Mouse (Mus musculus) embryonic facial prominence, embryonic 14.5 days (tissue): ENCODE data around the gene Zfp771. TPM values are rescaled to one million over a fixed set of nuclear protein-coding genes. Genes with fewer than 3 reads are reported as not detected.

Source experiments
- polyA plus RNA-seq: library from polyadenylated mRNA; unstranded; fragments of >200 nt; fragmentation: Nextera tagmentation; extraction: Ambion mirVana; gene quantifications from 2 replicates; pipeline ENCODE4 v1.2.1, GENCODE M21; 2014

Gene Zfp771
- polyA plus RNA-seq, 1 experiment from 2014 or later: 53.4 TPM

Other genes with a start within 250 kb of the Zfp771 start
- 9.5 and 9.9 TPM in 2 replicates for gene Mvp, start 229.7 kb upstream of the Zfp771 start, polyA plus RNA-seq
- gene Pagr1b, start 227.8 kb upstream of the Zfp771 start, polyA plus RNA-seq: 0.39 TPM in 1 of 2 replicates, not detected in the other
- 12.8 and 30.5 TPM in 2 replicates for gene Pagr1a, start 226.9 kb upstream of the Zfp771 start, polyA plus RNA-seq
- 53.5 and 66.6 TPM in 2 replicates for gene Gm42742, start 223.2 kb upstream of the Zfp771 start, polyA plus RNA-seq
- gene Prrt2, start 223.1 kb upstream of the Zfp771 start, polyA plus RNA-seq: 19.5 and 21.6 TPM in 2 replicates
- gene Maz, start 217.2 kb upstream of the Zfp771 start, polyA plus RNA-seq: 57.3 TPM in 2 replicates
- gene Kif22, start 201.8 kb upstream of the Zfp771 start, polyA plus RNA-seq: 74.9 and 96.4 TPM in 2 replicates
- not detected in 2 replicates for gene Zg16, start 156.9 kb upstream of the Zfp771 start, polyA plus RNA-seq
- 3.8 and 4.5 TPM in 2 replicates for gene AI467606, start 152.9 kb upstream of the Zfp771 start, polyA plus RNA-seq
- gene Qprt, start 122.0 kb upstream of the Zfp771 start, polyA plus RNA-seq: 4.8 and 6.8 TPM in 2 replicates
- gene Spn, start 106.5 kb upstream of the Zfp771 start, polyA plus RNA-seq: 0.32 and 0.34 TPM in 2 replicates
- 45.4 and 55.1 TPM in 2 replicates for gene Cd2bp2, start 48.2 kb upstream of the Zfp771 start, polyA plus RNA-seq
- 25.0 and 27.1 TPM in 2 replicates for gene Tbc1d10b, start 35.8 kb upstream of the Zfp771 start, polyA plus RNA-seq
- gene Mylpf, start 35.4 kb upstream of the Zfp771 start, polyA plus RNA-seq: 1,018 and 1,489 TPM in 2 replicates
- gene Zfp553, start 11.2 kb upstream of the Zfp771 start, polyA plus RNA-seq: 14.0 and 17.2 TPM in 2 replicates
- gene Sept1, start 11.1 kb upstream of the Zfp771 start, polyA plus RNA-seq: 12.5 and 15.9 TPM in 2 replicates
- 154 and 157 TPM in 2 replicates for gene Dctpp1, start 16.4 kb downstream of the Zfp771 start, polyA plus RNA-seq
- 59.6 and 62.2 TPM in 2 replicates for gene Sephs2, start 29.8 kb downstream of the Zfp771 start, polyA plus RNA-seq
- gene Itgal, start 52.0 kb downstream of the Zfp771 start, polyA plus RNA-seq: 1.2 and 1.7 TPM in 2 replicates
- 5.2 and 5.9 TPM in 2 replicates for gene Zfp768, start 101.3 kb downstream of the Zfp771 start, polyA plus RNA-seq
- gene Zfp747, start 131.8 kb downstream of the Zfp771 start, polyA plus RNA-seq: 4.9 and 7.3 TPM in 2 replicates
- 5.7 and 5.9 TPM in 2 replicates for gene 9130019O22Rik, start 142.9 kb downstream of the Zfp771 start, polyA plus RNA-seq
- gene E430018J23Rik, start 149.4 kb downstream of the Zfp771 start, polyA plus RNA-seq: 5.6 and 6.7 TPM in 2 replicates
- 6.8 and 8.3 TPM in 2 replicates for gene Zfp764, start 162.5 kb downstream of the Zfp771 start, polyA plus RNA-seq
- gene Zfp688, start 177.8 kb downstream of the Zfp771 start, polyA plus RNA-seq: 17.0 and 20.7 TPM in 2 replicates
- gene Zfp689, start 204.9 kb downstream of the Zfp771 start, polyA plus RNA-seq: 7.1 and 7.6 TPM in 2 replicates
- gene Prr14, start 215.3 kb downstream of the Zfp771 start, polyA plus RNA-seq: 40.4 and 41.9 TPM in 2 replicates
- gene Fbrs, start 234.9 kb downstream of the Zfp771 start, polyA plus RNA-seq: 14.3 and 15.0 TPM in 2 replicates